Comparison of ENCODE assay signal across 10 mouse cellular contexts in the genomic region with DNA sequence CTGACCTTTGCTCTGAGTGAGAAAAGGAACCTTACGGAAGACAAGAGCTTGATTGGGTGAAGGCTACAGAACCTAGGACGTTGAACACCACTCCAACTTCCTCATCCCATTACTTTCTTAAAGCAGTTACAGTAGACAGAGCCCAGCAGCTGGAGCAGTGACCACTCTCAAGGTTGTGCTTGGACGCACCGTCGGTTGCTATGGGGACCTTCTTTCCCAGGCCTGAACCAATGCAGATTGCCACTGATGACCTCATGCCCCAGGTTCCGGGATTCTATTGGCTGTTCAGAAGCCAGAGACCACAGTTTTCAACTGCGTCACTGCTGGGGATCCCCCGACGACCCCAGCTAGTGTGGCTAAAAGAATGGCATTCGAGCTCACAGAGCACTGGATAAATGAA. TPM values are rescaled to one million over a fixed set of nuclear protein-coding genes. Genes with fewer than 3 reads are reported as not detected.
DNase-seq lines count a peak whose midpoint lies in the region; ATAC-seq lines count a peak whose summit lies in the region.
"Had no signal": no experiment of that assay in that cellular context is flagged by ENCODE, and none has a peak within 500 bp of the region (broad histone marks: within the 10 kb centered on the region; RNA-seq: fewer than 3 reads in every experiment).

No protein-coding gene starts in this region.

- peak overlapping the region; percentile 41; the same call in 1 of the 2 replicates for H3K27ac ChIP-seq in forebrain, embryonic 10.5 days
- no peak overlapping the region for H3K27ac ChIP-seq in forebrain, embryonic 16.5 days (ENCODE audit: low read length)
- no peak overlapping the region for H3K27ac ChIP-seq in neural tube, embryonic 15.5 days (replicated peaks)
- H3K27ac ChIP-seq in limb, embryonic 10.5 days: no peak overlapping the region
- H3K27ac ChIP-seq: gastrocnemius, adult 2 months had no signal

- WGBS in forebrain, embryonic 10.5 days: 20% methylated on average over 10 of the region's 10 CpGs
- WGBS in forebrain, embryonic 16.5 days: 32% methylated on average over 10 of the region's 10 CpGs
- 19% methylated on average over 10 of the region's 10 CpGs for WGBS in neural tube, embryonic 15.5 days
- 21% methylated on average over 10 of the region's 10 CpGs for WGBS in limb, embryonic 10.5 days

- H3K9ac ChIP-seq in forebrain, embryonic 16.5 days (replicated peaks; ENCODE audit: low read depth, low read length): no peak overlapping the region
- H3K9ac ChIP-seq in neural tube, embryonic 15.5 days (replicated peaks): no peak overlapping the region

- peaks cover 75% of the 10 kb centered on the region for H3K4me1 ChIP-seq in forebrain, embryonic 10.5 days
- peaks cover 29% of the 10 kb centered on the region for H3K4me1 ChIP-seq in forebrain, embryonic 16.5 days (replicated peaks; ENCODE audit: control insufficient read depth, insufficient read depth, low read length)
- H3K4me1 ChIP-seq in neural tube, embryonic 15.5 days: peaks cover 40% of the 10 kb centered on the region
- H3K4me1 ChIP-seq in limb, embryonic 10.5 days: peaks cover 84% of the 10 kb centered on the region

- H3K4me2 ChIP-seq in forebrain, embryonic 16.5 days (ENCODE audit: low read length): no peak overlapping the region
- no peak overlapping the region for H3K4me2 ChIP-seq in neural tube, embryonic 15.5 days

- no peak for ATAC-seq in forebrain, embryonic 16.5 days
- no peak for ATAC-seq in neural tube, embryonic 15.5 days (ENCODE audit: low FRiP score)
- ATAC-seq in erythroid progenitor cell, adult 5-6 weeks (replicated peaks; ENCODE audit: low FRiP score, poor library complexity, severe bottlenecking): no peak

- DNase-seq in forebrain, embryonic 10.5 days (ENCODE audit: extremely low spot score, low spot score): no peak
- DNase-seq in neural tube, embryonic 10.5 days (ENCODE audit: extremely low spot score, low spot score): peak; percentile 43
- DNase-seq in limb, embryonic 10.5 days (ENCODE audit: low spot score): peak; percentile 51
- DNase-seq in left cerebral cortex, postnatal 10 days (ENCODE audit: extremely low spot score in 1 of 2, low spot score in 2 of 2): no peak
- DNase-seq in heart, postnatal 4 days: no peak
- DNase-seq: cerebellum, adult 9-11 months; gastrocnemius, adult 2 months had no signal

- no peaks in the 10 kb centered on the region for H3K9me3 ChIP-seq in forebrain, embryonic 10.5 days
- no peaks in the 10 kb centered on the region for H3K9me3 ChIP-seq in forebrain, embryonic 16.5 days (ENCODE audit: control insufficient read depth, low read length)
- H3K9me3 ChIP-seq in neural tube, embryonic 15.5 days (replicated peaks): no peaks in the 10 kb centered on the region
- H3K9me3 ChIP-seq in limb, embryonic 10.5 days (replicated peaks): no peaks in the 10 kb centered on the region

- peaks cover 68% of the 10 kb centered on the region for H3K27me3 ChIP-seq in forebrain, embryonic 10.5 days (ENCODE audit: poor library complexity, severe bottlenecking)
- H3K27me3 ChIP-seq in forebrain, embryonic 16.5 days (replicated peaks; ENCODE audit: control insufficient read depth, insufficient read depth, low read length): no peaks in the 10 kb centered on the region
- H3K27me3 ChIP-seq in neural tube, embryonic 15.5 days (replicated peaks): no peaks in the 10 kb centered on the region
- 0 out of 2 replicates have a peak, but pooled peaks cover 5% of the 10 kb centered on the region for H3K27me3 ChIP-seq in limb, embryonic 10.5 days (ENCODE audit: low read depth, poor library complexity, severe bottlenecking)

- intact Hi-C loops in left cerebral cortex, postnatal 10 days (cut with DNase I): no loop called here

- peaks cover 32% of the 10 kb centered on the region for H3K36me3 ChIP-seq in forebrain, embryonic 10.5 days (replicated peaks)
- H3K36me3 ChIP-seq in forebrain, embryonic 16.5 days (ENCODE audit: control insufficient read depth, insufficient read depth): no peaks in the 10 kb centered on the region
- no peaks in the 10 kb centered on the region for H3K36me3 ChIP-seq in neural tube, embryonic 15.5 days
- H3K36me3 ChIP-seq in limb, embryonic 10.5 days: peaks cover 36% of the 10 kb centered on the region

- no peak overlapping the region for H3K4me3 ChIP-seq in forebrain, embryonic 10.5 days
- no peak overlapping the region for H3K4me3 ChIP-seq in forebrain, embryonic 16.5 days (replicated peaks; ENCODE audit: low read length)
- H3K4me3 ChIP-seq in neural tube, embryonic 15.5 days (replicated peaks): no peak overlapping the region
- 0 out of 2 replicates have a peak overlapping the region, but pooled peaks have one; percentile 4 for H3K4me3 ChIP-seq in limb, embryonic 10.5 days
- H3K4me3 ChIP-seq: gastrocnemius, adult 2 months had no signal

RNA-seq across cellular contexts. Expression of a gene that starts 6.9 kb away (rescaled TPM):
- polyA plus RNA-seq in forebrain, embryonic 10.5 days (2016; fragmentation: Nextera tagmentation; extraction: Ambion mirVana): 27.6 and 28.7 TPM in 2 replicates
- polyA plus RNA-seq in forebrain, embryonic 16.5 days (2015; fragmentation: Nextera tagmentation; extraction: Ambion mirVana): 14.1 and 16.7 TPM in 2 replicates
- polyA plus RNA-seq in neural tube, embryonic 15.5 days (2015; fragmentation: Nextera tagmentation; extraction: Ambion mirVana): 3.0 and 5.9 TPM in 2 replicates
- polyA plus RNA-seq in limb, embryonic 10.5 days (2016; fragmentation: Nextera tagmentation; extraction: Ambion mirVana): 47.4 and 53.4 TPM in 2 replicates
- 1 to 10 TPM in 1 of 2 experiments, under 1 TPM in 1; 0.34 to 1.1 TPM for total RNA-seq in left cerebral cortex, postnatal 10 days (2021)
- total RNA-seq in heart, postnatal 4 days (2021): 1 to 10 TPM; 3.1 to 3.7 TPM
- total RNA-seq in erythroid progenitor cell, adult 5-6 weeks (2015; ENCODE audit: low replicate concordance): not detected in 2 replicates
- total RNA-seq in erythroid progenitor cell, adult 5-6 weeks (2017; ENCODE audit: low replicate concordance): not detected in 2 replicates

RNA-seq across cellular contexts. Expression of a gene that starts 8.2 kb away (rescaled TPM):
- polyA plus RNA-seq in forebrain, embryonic 10.5 days (2016; fragmentation: Nextera tagmentation; extraction: Ambion mirVana): 3.0 and 4.0 TPM in 2 replicates
- polyA plus RNA-seq in forebrain, embryonic 16.5 days (2015; fragmentation: Nextera tagmentation; extraction: Ambion mirVana): 55.3 and 55.8 TPM in 2 replicates
- polyA plus RNA-seq in neural tube, embryonic 15.5 days (2015; fragmentation: Nextera tagmentation; extraction: Ambion mirVana): 95.8 and 107 TPM in 2 replicates
- polyA plus RNA-seq in limb, embryonic 10.5 days (2016; fragmentation: Nextera tagmentation; extraction: Ambion mirVana): 13.2 and 18.4 TPM in 2 replicates
- total RNA-seq in left cerebral cortex, postnatal 10 days (2021): 10 to 100 TPM; 47.7 to 56.7 TPM
- under 1 TPM in 1 of 2 experiments, not detected in 1; 0.26 TPM for total RNA-seq in heart, postnatal 4 days (2021)
- not detected in 2 replicates for total RNA-seq in erythroid progenitor cell, adult 5-6 weeks (2015; ENCODE audit: low replicate concordance)
- not detected in 2 replicates for total RNA-seq in erythroid progenitor cell, adult 5-6 weeks (2017; ENCODE audit: low replicate concordance)
- total RNA-seq: gastrocnemius, adult 2 months had no signal

RNA-seq across cellular contexts. Expression of a gene that starts 18.8 kb away (rescaled TPM):
- polyA plus RNA-seq in forebrain, embryonic 10.5 days (2016; fragmentation: Nextera tagmentation; extraction: Ambion mirVana): 32.1 and 39.5 TPM in 2 replicates
- 40.4 and 55.2 TPM in 2 replicates for polyA plus RNA-seq in forebrain, embryonic 16.5 days (2015; fragmentation: Nextera tagmentation; extraction: Ambion mirVana)
- 69.9 and 71.9 TPM in 2 replicates for polyA plus RNA-seq in neural tube, embryonic 15.5 days (2015; fragmentation: Nextera tagmentation; extraction: Ambion mirVana)
- 29.4 TPM in 2 replicates for polyA plus RNA-seq in limb, embryonic 10.5 days (2016; fragmentation: Nextera tagmentation; extraction: Ambion mirVana)
- 10 to 100 TPM; 93.0 to 96.9 TPM for total RNA-seq in left cerebral cortex, postnatal 10 days (2021)
- 10 to 100 TPM; 93.6 to 95.2 TPM for total RNA-seq in heart, postnatal 4 days (2021)
- total RNA-seq in erythroid progenitor cell, adult 5-6 weeks (2015; ENCODE audit: low replicate concordance): 6.5 and 13.8 TPM in 2 replicates
- total RNA-seq in erythroid progenitor cell, adult 5-6 weeks (2017; ENCODE audit: low replicate concordance): 0.77 and 3.5 TPM in 2 replicates

RNA-seq across cellular contexts. Expression of a gene that starts 30.8 kb away (rescaled TPM):
- polyA plus RNA-seq in forebrain, embryonic 10.5 days (2016; fragmentation: Nextera tagmentation; extraction: Ambion mirVana): 0.06 and 0.16 TPM in 2 replicates
- polyA plus RNA-seq in forebrain, embryonic 16.5 days (2015; fragmentation: Nextera tagmentation; extraction: Ambion mirVana): 0.27 TPM in 1 of 2 replicates, not detected in the other
- 0.18 and 0.26 TPM in 2 replicates for polyA plus RNA-seq in neural tube, embryonic 15.5 days (2015; fragmentation: Nextera tagmentation; extraction: Ambion mirVana)
- 0.24 TPM in 1 of 2 replicates, not detected in the other for polyA plus RNA-seq in limb, embryonic 10.5 days (2016; fragmentation: Nextera tagmentation; extraction: Ambion mirVana)
- under 1 TPM; 0.39 to 0.41 TPM for total RNA-seq in left cerebral cortex, postnatal 10 days (2021)
- total RNA-seq in heart, postnatal 4 days (2021): under 1 TPM; 0.14 to 0.23 TPM
- not detected in 2 replicates for total RNA-seq in erythroid progenitor cell, adult 5-6 weeks (2015; ENCODE audit: low replicate concordance)
- total RNA-seq in erythroid progenitor cell, adult 5-6 weeks (2017; ENCODE audit: low replicate concordance): not detected in 2 replicates
- total RNA-seq: gastrocnemius, adult 2 months had no signal

RNA-seq across cellular contexts. Expression of a gene that starts 34.1 kb away (rescaled TPM):
- polyA plus RNA-seq in forebrain, embryonic 10.5 days (2016; fragmentation: Nextera tagmentation; extraction: Ambion mirVana): 0.23 TPM in 1 of 2 replicates, not detected in the other
- polyA plus RNA-seq in forebrain, embryonic 16.5 days (2015; fragmentation: Nextera tagmentation; extraction: Ambion mirVana): 1.2 and 1.3 TPM in 2 replicates
- 0.86 and 1.2 TPM in 2 replicates for polyA plus RNA-seq in neural tube, embryonic 15.5 days (2015; fragmentation: Nextera tagmentation; extraction: Ambion mirVana)
- polyA plus RNA-seq in limb, embryonic 10.5 days (2016; fragmentation: Nextera tagmentation; extraction: Ambion mirVana): 0.25 and 0.30 TPM in 2 replicates
- not detected for total RNA-seq in left cerebral cortex, postnatal 10 days (2021)
- under 1 TPM; 0.21 to 0.72 TPM for total RNA-seq in heart, postnatal 4 days (2021)
- total RNA-seq in erythroid progenitor cell, adult 5-6 weeks (2015; ENCODE audit: low replicate concordance): not detected in 2 replicates
- total RNA-seq in erythroid progenitor cell, adult 5-6 weeks (2017; ENCODE audit: low replicate concordance): not detected in 2 replicates
- total RNA-seq: gastrocnemius, adult 2 months had no signal

Comparison
In these comparisons a context has a peak if more than half of its experiments do, and no peak if none do; other contexts are left out.
1. DNase-seq: peak in neural tube, embryonic 10.5 days (single experiment) and limb, embryonic 10.5 days (single experiment); none in forebrain, embryonic 10.5 days (single experiment), left cerebral cortex, postnatal 10 days (0 of 2) and heart, postnatal 4 days (single experiment).